Mouse (Mus musculus): ENCODE data around the gene Cdc42bpa. TPM values are rescaled to one million over a fixed set of nuclear protein-coding genes. Genes with fewer than 3 reads are reported as not detected.
A peak's percentile ranks its signal among the peaks of the same experiment; 100 is the strongest.

Gene Cdc42bpa
- polyA plus RNA-seq, 1 experiment, result 6.4 TPM

- no peak for DNase-seq (ENCODE audit: low read depth, low spot score)
- 7% methylated on average over 41 of the region's 41 CpGs for whole genome bisulfite sequencing
These were observed 1.2 kb upstream of the Cdc42bpa start for GRCm38 (mm10) chr1:179958871-179959720.

- DNase-seq (ENCODE audit: low read depth, low spot score), result no peak
- under 1% methylated on average over 9 of the region's 9 CpGs for WGBS
These were observed 238 bp downstream of the Cdc42bpa start for GRCm38 (mm10) chr1:179960543-179960876.

GRCm38 (mm10) chr1:179960882-179961698, 818 bp downstream of the Cdc42bpa start:
- DNase-seq (ENCODE audit: low read depth, low spot score), result no peak
- WGBS, result 3% methylated on average over 16 of the region's 16 CpGs

DNA sequence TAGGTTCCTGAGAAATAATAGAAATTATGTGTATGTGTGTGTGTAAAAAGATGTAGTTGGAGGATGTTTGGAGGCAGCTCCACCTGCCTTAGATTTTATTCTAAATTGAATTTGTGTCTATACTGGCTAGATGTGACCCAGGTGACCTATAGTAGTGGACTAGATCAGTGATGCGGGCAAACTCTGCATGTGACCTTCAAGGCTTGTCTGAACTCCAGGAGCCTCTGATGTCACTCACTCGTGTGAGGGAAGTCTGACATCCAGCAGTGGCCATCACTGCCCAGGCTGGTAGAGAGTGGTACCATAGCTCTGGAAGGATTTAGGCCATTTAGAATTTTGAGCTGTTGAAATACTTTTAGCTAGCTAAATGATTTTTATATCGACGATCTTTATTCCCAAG, 1.5 kb downstream of the Cdc42bpa start:
- no peak for DNase-seq (ENCODE audit: low read depth, low spot score)
- 51% methylated on average over 4 of the region's 4 CpGs for WGBS

DNA sequence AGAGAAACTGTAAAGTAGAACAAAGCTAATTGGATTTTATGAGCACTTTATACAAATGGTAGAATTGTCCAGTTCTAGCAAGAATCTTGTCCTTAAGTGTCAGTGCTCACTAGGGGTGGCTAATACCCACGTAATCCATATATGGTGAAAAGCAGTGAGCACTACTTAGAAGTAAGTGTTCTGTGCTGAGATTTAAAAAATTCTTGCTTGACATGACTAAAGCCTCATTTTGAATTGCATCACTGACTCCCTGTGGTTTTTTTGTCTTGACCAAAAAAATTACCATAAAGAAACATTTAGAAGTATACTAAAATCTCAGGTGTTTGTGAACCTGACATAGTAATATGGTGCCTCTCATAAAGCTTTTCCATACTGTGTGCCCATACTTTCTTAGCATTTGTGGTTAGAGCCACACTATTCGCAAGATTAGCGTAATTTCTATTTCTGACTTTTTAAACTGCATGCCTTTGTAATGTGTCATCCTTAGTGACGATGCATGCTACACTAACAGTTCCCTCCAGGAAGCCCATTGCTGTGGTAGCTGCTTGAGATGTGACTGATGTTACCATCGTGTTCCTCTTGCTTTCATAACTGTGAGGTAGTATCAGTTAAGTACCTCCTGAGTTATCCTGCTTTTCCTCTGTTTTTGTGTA, 9.6 kb downstream of the Cdc42bpa start:
- no peak for DNase-seq (ENCODE audit: low read depth, low spot score)
- WGBS, result 65% methylated on average over 5 of the region's 5 CpGs

DNA sequence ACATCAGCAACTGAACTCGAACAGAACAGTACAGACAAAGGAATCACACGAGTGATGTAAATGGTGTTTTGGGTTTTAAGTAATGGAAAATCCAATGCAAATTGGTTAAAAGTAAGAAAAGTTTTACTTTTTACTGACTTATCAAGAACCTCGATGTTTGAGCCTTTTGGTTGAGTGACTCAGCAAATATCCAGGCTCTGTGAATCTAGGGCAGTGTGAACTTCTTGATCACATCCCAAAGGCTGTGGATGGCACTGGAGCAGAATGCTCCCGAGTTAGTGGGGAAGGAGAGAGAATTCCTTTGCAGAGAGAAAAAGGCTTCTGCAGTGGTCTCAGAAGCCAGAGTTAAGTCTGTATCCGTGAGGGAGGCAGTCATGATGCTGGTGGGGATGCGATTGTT, 14.7 kb downstream of the Cdc42bpa start:
- no peak for DNase-seq (ENCODE audit: low read depth, low spot score)

DNA sequence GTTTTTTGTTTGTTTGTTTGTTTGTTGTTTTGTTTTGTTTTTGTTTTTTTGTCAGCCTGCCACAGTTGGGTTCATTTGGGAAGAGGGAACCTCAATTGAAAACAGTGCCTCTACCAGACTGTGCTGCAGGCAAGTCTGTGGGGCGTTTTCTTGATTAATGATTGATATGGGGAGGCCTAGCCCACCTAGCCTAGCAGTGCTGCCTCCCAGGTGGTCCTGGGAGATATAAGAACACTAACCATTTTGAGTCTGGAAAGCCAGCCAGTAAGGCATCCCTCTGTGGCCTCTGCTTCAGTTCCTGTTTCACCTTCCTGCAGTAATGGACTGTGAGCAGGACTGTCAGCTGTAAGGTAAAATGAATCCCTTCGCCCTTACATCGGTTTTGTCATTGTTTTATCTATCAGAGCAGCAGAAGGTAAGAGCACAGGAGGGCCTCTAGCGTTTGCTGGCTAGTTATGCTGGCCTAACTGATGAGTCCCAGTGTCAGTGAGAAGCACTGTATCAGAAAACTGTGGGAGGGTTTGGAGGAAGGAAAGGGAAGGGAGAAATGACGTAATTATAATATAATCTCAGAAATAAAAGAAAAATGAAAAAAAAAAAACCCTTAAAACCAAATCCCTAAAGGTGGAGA, 15.5 kb downstream of the Cdc42bpa start:
- no peak for DNase-seq (ENCODE audit: low read depth, low spot score)
- 70% methylated on average over 5 of the region's 5 CpGs for WGBS

More for the DNA sequence above, 14.7 kb downstream of the Cdc42bpa start:
- 78% methylated on average over 6 of the region's 6 CpGs for WGBS

DNA sequence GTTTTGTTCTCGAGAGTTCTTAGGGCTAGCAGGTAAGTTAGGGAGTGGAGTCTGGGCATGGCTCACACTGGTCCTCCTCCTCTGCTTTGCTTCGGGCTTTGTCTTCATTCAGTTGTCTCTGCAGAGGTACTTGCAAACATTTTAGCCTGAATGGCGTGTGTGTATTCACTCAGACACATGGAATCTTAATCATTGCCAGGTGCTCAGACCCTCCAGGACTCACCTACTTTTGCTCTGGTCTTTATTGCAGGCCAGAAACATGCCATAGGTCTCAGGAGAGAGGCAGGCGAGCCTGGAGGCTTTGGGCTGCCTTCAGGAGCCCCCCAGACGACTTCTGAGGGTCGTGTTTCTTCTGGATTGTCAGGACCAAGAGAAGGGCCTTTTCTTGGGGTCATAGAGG, 17.2 kb downstream of the Cdc42bpa start:
- WGBS, result 81% methylated on average over 6 of the region's 6 CpGs

GRCm38 (mm10) chr1:179978742-179979141, 18.5 kb downstream of the Cdc42bpa start:
- DNase-seq (ENCODE audit: low read depth, low spot score), result no peak
- 45% methylated on average over 1 of the region's 1 CpGs for WGBS

More for the DNA sequence above, 17.2 kb downstream of the Cdc42bpa start:
- no peak for DNase-seq (ENCODE audit: low read depth, low spot score)

GRCm38 (mm10) chr1:179981680-179982079, 21.4 kb downstream of the Cdc42bpa start:
- no peak for DNase-seq (ENCODE audit: low read depth, low spot score)

GRCm38 (mm10) chr1:179982183-179982582, 21.9 kb downstream of the Cdc42bpa start:
- WGBS, result 88% methylated on average over 1 of the region's 1 CpGs
- DNase-seq (ENCODE audit: low read depth, low spot score), result no peak

- no peak for DNase-seq (ENCODE audit: low read depth, low spot score)
- 68% methylated on average over 1 of the region's 1 CpGs for WGBS
These were observed 22.7 kb downstream of the Cdc42bpa start for GRCm38 (mm10) chr1:179982933-179983332.

DNA sequence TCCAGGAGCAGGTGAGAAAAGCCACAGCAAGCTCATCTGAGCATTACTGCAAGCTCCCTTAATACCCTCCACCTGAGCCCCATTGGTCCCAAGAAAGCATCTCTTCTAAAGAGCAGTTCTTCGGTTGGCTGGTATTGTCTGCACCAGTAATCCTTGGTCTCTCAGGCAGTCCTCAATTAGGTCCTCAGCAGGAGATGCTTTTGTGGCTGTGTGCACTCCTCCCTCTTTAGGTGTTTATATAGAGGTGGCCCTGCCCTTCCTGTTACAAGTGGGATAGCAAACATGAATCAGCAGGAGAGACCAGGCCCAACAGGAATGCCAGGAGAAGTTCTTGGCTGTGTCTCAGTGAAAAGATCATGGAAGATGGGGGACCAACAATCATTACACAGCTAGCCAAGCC, 23.9 kb downstream of the Cdc42bpa start:
- DNase-seq (ENCODE audit: low read depth, low spot score), result no peak
- WGBS, result 81% methylated on average over 1 of the region's 1 CpGs

DNA sequence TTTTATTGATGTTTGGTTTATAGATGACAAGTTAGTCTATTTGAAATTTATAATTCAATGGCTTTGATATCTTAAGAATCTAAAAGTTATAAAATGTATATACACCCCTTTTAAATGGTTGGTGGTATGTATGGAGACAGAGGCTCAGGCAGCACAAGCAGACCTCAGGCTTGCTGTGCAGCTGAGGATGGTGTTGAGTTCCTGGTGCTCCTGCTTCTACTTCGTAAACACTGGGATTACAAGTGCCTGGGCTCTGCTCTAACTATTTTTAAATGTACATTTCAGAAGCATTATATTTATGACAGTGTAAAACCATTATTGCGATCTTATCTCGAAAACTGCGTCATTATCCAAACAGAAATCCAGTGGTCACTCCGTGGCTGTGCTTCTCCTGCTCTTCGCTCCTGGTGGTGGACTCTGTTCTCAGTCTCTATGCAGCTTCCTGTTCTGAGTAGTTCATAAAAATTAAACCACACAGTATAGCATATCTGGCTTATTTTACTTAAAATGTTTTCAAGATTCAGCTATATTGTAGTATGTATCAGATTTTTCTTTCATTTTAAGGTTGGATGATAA, 31.5 kb downstream of the Cdc42bpa start:
- peak; percentile 18 for DNase-seq (ENCODE audit: low read depth, low spot score)
- WGBS, result 10% methylated on average over 6 of the region's 6 CpGs

GRCm38 (mm10) chr1:179992255-179992654, 32.0 kb downstream of the Cdc42bpa start:
- no peak for DNase-seq (ENCODE audit: low read depth, low spot score)
- WGBS, result 49% methylated on average over 1 of the region's 1 CpGs

DNA sequence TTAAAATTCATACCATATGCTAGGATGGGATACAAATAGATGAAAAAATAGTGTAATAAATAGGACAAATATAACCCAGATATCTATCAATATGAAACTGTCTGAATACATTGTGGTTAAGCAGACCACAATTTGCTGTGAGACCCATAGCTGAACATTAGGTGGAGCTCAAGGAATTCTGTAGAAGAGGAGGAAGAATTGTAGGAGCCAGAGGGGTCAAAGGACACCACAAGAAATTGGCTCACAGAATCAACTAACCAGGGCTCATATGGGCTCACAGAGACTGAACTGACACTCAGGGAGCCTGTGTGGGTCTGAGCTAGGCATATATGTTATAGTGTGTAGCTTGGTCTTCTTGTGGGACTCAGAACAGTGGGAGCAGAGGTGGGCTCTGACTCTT, 47.8 kb downstream of the Cdc42bpa start:
- DNase-seq (ENCODE audit: low read depth, low spot score), result peak; percentile 28

GRCm38 (mm10) chr1:180013479-180013878, 53.2 kb downstream of the Cdc42bpa start:
- 93% methylated on average over 4 of the region's 4 CpGs for WGBS
- no peak for DNase-seq (ENCODE audit: low read depth, low spot score)

DNA sequence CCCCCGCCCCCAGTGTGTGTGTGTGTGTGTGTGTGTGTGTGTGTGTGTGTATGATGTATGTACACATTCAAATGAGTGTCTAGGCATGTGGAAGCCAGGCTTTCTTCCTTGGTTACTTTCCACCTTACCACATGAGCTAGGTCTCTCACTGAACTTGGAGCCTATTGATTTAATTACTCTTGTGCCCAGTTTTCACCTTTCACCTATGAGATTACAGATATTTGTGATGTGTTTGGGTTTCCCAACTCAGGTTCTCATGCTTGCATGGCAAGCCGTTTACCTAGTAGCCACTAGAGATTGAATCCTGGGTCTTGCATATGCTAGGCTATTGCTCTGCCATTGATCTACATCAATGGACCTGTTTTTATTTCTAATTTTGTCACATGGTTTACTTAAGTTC, 57.9 kb downstream of the Cdc42bpa start:
- 89% methylated on average over 2 of the region's 2 CpGs for WGBS
- DNase-seq (ENCODE audit: low read depth, low spot score), result no peak

DNA sequence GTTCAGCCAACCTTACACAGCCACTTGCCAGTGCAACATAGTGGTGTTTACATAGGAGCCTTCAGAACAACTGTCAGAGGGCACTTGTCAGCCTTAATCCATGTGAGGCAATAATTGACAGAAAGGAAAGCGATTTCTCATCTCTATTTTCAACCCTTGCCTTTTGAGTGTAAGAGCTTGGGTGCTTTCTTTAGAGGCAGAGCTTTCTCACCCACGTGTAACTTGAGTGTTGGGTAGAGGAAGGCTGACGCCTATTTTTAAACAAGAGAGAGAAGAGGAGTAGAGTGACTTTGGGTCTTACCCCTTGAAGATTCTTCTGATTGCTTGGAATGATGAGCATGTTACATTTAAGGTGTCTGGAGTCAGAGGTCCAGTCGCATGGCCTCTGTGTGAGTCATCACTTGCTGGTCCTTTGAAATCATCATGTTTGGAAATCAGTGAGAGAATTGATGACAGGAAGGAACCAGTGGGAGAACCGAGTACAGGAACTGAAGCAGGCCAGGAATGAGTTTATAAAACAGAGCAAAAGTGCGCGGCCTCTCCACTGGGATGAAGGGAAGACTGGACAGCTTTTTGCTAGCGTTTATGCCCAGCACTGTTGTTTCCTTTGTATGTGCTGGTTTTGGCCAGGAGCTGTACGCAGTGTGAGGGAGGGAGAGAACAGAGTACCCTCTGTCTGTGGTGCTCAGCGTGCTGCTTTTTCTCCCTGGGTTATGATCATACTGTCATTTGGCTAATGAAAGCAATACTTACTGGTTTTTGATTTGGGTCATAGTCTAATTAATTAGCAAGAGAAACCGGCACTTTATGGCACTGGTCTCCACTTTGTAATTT, 61.4 kb downstream of the Cdc42bpa start:
- 61% methylated on average over 11 of the region's 11 CpGs for WGBS
- no peak for DNase-seq (ENCODE audit: low read depth, low spot score)

Data from large intestine, adult 2 months (tissue).